Mouse (Mus musculus): ENCODE measurements around the gene Sparc. TPM values are rescaled to one million over a fixed set of nuclear protein-coding genes. Genes with fewer than 3 reads are reported as not detected.

Sparc gene
- polyA plus RNA-seq, 1 experiment: 427 TPM

DNA sequence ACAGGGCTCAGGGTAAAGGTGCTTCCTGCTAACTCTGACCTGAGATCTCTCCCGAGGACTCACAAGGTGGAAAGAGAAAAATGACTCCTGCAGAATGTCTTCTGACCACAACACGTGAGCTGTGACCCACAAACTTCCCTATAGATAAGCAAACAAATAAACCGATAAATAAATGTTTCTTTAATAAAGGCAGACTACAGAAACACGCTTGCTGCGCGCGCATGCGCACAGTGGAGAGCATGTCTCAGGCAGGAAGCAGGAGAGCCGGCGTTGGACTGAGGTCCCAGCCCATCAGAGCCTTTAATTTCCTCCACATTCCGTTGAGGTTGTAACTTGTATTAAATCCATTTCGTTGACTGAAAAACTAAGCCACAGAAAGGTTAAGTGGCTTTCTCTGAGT, 49.6 kb downstream of the Sparc start:
- no peak overlapping the region for H3K27ac ChIP-seq (ENCODE audit: insufficient read depth, low read length)
- H3K4me1 ChIP-seq (ENCODE audit: control insufficient read depth, insufficient read depth, insufficient read length): no peaks in the 10 kb centered on the region
- 71% methylated on average over 12 of the region's 12 CpGs for WGBS
- TF ChIP-seq POLR2A (IDR thresholded peaks at IDR 0.05; ENCODE audit: low read depth, low read length) (no peak), CTCF (IDR thresholded peaks at IDR 0.05; ENCODE audit: extremely low read depth, insufficient read depth, insufficient read length, insufficient replicate concordance) (no peak)
- no peaks in the 10 kb centered on the region for H3K27me3 ChIP-seq (ENCODE audit: control insufficient read depth, insufficient read depth, low read length)
- DNase-seq (ENCODE audit: low read depth in 1 of 2, low spot score in 2 of 2): no peak
- H3K36me3 ChIP-seq (ENCODE audit: control insufficient read depth, insufficient read depth, low read length): no peaks in the 10 kb centered on the region
- H3K4me3 ChIP-seq (ENCODE audit: extremely low read depth, insufficient read depth, insufficient read length): no peak overlapping the region

DNA sequence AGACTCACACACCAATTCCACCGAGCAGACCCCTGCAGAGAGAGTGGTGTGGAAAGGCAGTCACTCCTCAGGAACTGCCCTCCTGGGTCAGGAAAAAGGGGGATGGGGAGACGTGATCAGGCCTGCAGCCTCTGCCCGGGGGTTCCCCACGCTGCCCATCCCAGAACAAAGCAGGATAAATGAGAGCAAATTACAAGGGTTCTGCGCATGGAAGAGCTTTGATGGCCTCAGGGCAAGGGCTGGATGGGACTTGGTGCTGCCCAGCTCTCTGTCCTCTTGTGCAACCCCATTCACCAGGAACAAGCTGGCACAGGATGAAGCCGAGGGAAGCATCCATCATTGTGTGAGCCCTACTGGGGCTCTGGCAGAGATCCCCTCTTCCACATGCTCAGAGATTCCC, 51.0 kb downstream of the Sparc start:
- Histone ChIP-seq H3K36me3 (ENCODE audit: control insufficient read depth, insufficient read depth, low read length) (no peaks in the 10 kb centered on the region), H3K27me3 (ENCODE audit: control insufficient read depth, insufficient read depth, low read length) (no peaks in the 10 kb centered on the region), H3K4me1 (ENCODE audit: control insufficient read depth, insufficient read depth, insufficient read length) (no peaks in the 10 kb centered on the region), H3K27ac (ENCODE audit: insufficient read depth, low read length) (no peak overlapping the region), H3K4me3 (ENCODE audit: extremely low read depth, insufficient read depth, insufficient read length) (no peak overlapping the region)
- DNase-seq (ENCODE audit: low read depth in 1 of 2, low spot score in 2 of 2): no peak
- WGBS: 75% methylated on average over 6 of the region's 6 CpGs
- no peak for TF ChIP-seq CTCF (IDR thresholded peaks at IDR 0.05; ENCODE audit: extremely low read depth, insufficient read depth, insufficient read length, insufficient replicate concordance)
- no peak for TF ChIP-seq POLR2A (IDR thresholded peaks at IDR 0.05; ENCODE audit: low read depth, low read length)

DNA sequence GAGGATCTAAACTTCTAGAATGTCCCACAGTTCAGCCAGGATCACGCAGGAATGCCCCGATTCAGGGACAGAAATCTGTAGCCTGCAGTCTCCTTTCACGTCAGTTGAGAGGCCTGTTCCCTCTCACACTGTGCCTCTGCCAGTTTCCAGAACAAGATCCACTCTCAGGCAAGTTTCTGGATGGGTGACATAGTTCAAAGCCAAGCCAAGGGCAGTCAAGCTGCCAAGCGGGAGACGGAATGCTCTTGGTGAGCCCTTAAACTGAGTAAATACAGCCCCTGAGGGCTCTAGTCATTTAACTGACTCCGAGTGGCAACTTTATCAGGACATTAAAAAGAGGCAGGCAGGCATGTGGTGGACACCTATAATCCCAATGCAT, 53.9 kb downstream of the Sparc start:
- H3K4me3 ChIP-seq (ENCODE audit: extremely low read depth, insufficient read depth, insufficient read length): no peak overlapping the region
- 85% methylated on average over 6 of the region's 6 CpGs for WGBS
- TF ChIP-seq POLR2A (IDR thresholded peaks at IDR 0.05; ENCODE audit: low read depth, low read length) (no peak), CTCF (IDR thresholded peaks at IDR 0.05; ENCODE audit: extremely low read depth, insufficient read depth, insufficient read length, insufficient replicate concordance) (no peak)
- no peaks in the 10 kb centered on the region for H3K4me1 ChIP-seq (ENCODE audit: control insufficient read depth, insufficient read depth, insufficient read length)
- no peaks in the 10 kb centered on the region for H3K27me3 ChIP-seq (ENCODE audit: control insufficient read depth, insufficient read depth, low read length)
- no peak overlapping the region for H3K27ac ChIP-seq (ENCODE audit: insufficient read depth, low read length)
- no peaks in the 10 kb centered on the region for H3K36me3 ChIP-seq (ENCODE audit: control insufficient read depth, insufficient read depth, low read length)
- no peak for DNase-seq (ENCODE audit: low read depth in 1 of 2, low spot score in 2 of 2)

DNA sequence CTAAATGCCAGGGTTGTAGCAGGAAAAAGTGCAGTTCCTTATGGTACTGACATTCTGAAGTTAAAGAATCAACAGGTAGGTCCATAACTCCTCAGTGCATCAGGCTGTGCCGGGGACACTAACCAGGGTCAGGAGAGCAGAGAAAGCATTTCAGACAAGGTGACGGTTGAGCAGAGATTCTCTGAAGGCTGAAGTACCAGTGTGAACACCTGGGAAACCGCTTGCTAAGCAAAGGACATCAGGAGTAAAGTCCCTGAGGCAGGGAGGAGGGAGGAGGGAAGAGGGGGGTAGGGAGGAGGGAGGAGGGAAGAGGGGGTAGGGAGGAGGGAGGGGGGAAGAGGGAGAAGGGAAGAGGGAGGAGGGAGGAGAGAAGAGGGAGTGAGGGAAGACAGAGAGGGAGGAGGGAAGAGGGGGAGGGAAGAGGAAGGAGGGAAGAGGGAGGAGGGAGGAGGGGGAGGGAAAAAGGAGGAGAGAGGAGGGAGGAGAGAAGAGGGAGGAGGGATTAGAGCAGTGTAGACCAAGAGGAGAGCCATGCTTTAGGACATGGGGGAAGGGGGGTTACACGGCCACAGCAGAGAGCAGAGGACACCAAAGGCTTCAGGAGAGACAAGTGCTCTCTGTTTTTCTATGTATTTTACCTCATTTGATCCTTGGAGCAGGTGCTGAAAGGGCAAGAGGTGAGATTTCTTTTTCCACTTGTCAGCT, 54.4 kb downstream of the Sparc start:
- Histone ChIP-seq H3K27ac (ENCODE audit: insufficient read depth, low read length) (no peak overlapping the region), H3K4me3 (ENCODE audit: extremely low read depth, insufficient read depth, insufficient read length) (no peak overlapping the region), H3K36me3 (ENCODE audit: control insufficient read depth, insufficient read depth, low read length) (no peaks in the 10 kb centered on the region), H3K27me3 (ENCODE audit: control insufficient read depth, insufficient read depth, low read length) (no peaks in the 10 kb centered on the region), H3K4me1 (ENCODE audit: control insufficient read depth, insufficient read depth, insufficient read length) (no peaks in the 10 kb centered on the region)
- TF ChIP-seq POLR2A (IDR thresholded peaks at IDR 0.05; ENCODE audit: low read depth, low read length) (no peak), CTCF (IDR thresholded peaks at IDR 0.05; ENCODE audit: extremely low read depth, insufficient read depth, insufficient read length, insufficient replicate concordance) (no peak)
- WGBS: 75% methylated on average over 4 of the region's 4 CpGs
- no peak for DNase-seq (ENCODE audit: low read depth in 1 of 2, low spot score in 2 of 2)

DNA sequence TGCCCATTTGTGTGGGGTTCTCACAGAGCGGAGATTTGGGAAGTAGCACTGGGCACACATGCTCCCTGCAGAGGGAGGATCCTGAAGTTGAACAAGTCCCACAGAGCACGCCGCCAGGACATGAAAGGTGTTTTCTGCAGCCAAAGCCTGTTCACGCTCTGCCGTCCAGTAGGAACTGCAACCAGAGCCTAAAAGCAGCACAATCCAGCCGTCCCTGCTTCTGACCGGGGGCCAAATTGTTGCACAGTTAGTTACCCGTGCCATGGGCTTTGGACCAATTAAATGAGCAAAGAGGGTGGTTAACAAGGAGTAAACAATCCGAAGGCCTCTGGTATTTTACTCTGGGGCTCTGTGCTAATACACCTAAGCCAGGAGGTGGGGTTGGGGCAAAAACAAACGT, 55.2 kb downstream of the Sparc start:
- DNase-seq (ENCODE audit: low read depth in 1 of 2, low spot score in 2 of 2): no peak
- 83% methylated on average over 10 of the region's 10 CpGs for WGBS
- Histone ChIP-seq H3K36me3 (ENCODE audit: control insufficient read depth, insufficient read depth, low read length) (no peaks in the 10 kb centered on the region), H3K4me1 (ENCODE audit: control insufficient read depth, insufficient read depth, insufficient read length) (no peaks in the 10 kb centered on the region), H3K27ac (ENCODE audit: insufficient read depth, low read length) (no peak overlapping the region), H3K4me3 (ENCODE audit: extremely low read depth, insufficient read depth, insufficient read length) (no peak overlapping the region), H3K27me3 (ENCODE audit: control insufficient read depth, insufficient read depth, low read length) (no peaks in the 10 kb centered on the region)
- TF ChIP-seq POLR2A (IDR thresholded peaks at IDR 0.05; ENCODE audit: low read depth, low read length): no peak
- no peak for TF ChIP-seq CTCF (IDR thresholded peaks at IDR 0.05; ENCODE audit: extremely low read depth, insufficient read depth, insufficient read length, insufficient replicate concordance)

DNA sequence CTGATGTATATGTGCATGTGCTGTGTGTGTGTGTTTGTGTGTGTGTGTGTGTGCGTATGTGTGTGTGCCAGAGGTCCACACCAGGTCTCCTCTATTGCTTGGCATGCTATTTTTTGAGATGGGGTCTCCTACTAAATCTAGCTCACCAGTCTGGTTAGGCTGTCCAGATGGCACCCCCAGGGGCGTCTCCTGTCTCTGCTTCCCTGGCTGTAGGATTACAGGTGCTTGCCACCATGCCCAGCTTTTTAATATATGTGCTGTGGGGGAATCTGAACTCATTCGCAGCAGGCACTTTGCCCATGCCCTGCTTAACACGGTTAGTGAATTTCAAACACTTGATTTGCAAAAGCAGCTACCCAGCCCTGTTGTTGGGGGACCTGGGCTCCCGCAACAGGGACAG, 57.1 kb downstream of the Sparc start:
- Histone ChIP-seq H3K4me3 (ENCODE audit: extremely low read depth, insufficient read depth, insufficient read length) (no peak overlapping the region), H3K27me3 (ENCODE audit: control insufficient read depth, insufficient read depth, low read length) (no peaks in the 10 kb centered on the region), H3K27ac (ENCODE audit: insufficient read depth, low read length) (no peak overlapping the region), H3K36me3 (ENCODE audit: control insufficient read depth, insufficient read depth, low read length) (no peaks in the 10 kb centered on the region), H3K4me1 (ENCODE audit: control insufficient read depth, insufficient read depth, insufficient read length) (no peaks in the 10 kb centered on the region)
- TF ChIP-seq POLR2A (IDR thresholded peaks at IDR 0.05; ENCODE audit: low read depth, low read length) (no peak), CTCF (IDR thresholded peaks at IDR 0.05; ENCODE audit: extremely low read depth, insufficient read depth, insufficient read length, insufficient replicate concordance) (no peak)
- no peak for DNase-seq (ENCODE audit: low read depth in 1 of 2, low spot score in 2 of 2)
- 83% methylated on average over 5 of the region's 5 CpGs for WGBS

DNA sequence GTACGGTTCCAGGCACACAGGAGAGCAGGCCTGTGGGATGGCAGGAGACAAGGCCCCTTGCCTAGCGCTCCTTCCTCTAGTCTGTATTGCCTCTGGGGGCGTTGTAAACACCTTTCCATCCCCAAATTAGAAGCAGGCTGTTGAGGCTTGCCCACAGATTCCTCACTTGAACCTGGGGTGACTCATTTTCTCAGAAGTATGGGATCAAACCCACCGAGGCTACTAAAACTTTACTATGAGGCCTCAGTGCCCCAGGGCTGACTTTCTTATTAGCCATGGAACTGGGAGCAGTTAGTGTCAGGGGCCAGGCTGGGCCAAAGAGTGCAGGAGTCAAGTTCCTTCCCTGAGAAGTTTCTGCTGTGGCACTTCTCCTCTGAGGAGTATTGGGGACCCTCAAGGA, 57.7 kb downstream of the Sparc start:
- 77% methylated on average over 4 of the region's 4 CpGs for WGBS
- no peak for DNase-seq (ENCODE audit: low read depth in 1 of 2, low spot score in 2 of 2)
- no peak overlapping the region for H3K4me3 ChIP-seq (ENCODE audit: extremely low read depth, insufficient read depth, insufficient read length)
- no peak for TF ChIP-seq CTCF (IDR thresholded peaks at IDR 0.05; ENCODE audit: extremely low read depth, insufficient read depth, insufficient read length, insufficient replicate concordance)
- no peak for TF ChIP-seq POLR2A (IDR thresholded peaks at IDR 0.05; ENCODE audit: low read depth, low read length)
- no peak overlapping the region for H3K27ac ChIP-seq (ENCODE audit: insufficient read depth, low read length)
- no peaks in the 10 kb centered on the region for H3K4me1 ChIP-seq (ENCODE audit: control insufficient read depth, insufficient read depth, insufficient read length)
- H3K36me3 ChIP-seq (ENCODE audit: control insufficient read depth, insufficient read depth, low read length): no peaks in the 10 kb centered on the region
- H3K27me3 ChIP-seq (ENCODE audit: control insufficient read depth, insufficient read depth, low read length): no peaks in the 10 kb centered on the region
